Mouse (Mus musculus) MEL (cell line): ENCODE measurements around the gene Il4ra.

ENCODE experiments used
- CTCF ChIP-seq, 3 experiments: IDR thresholded peaks in 2 of 3; conservative IDR thresholded peaks in 1 of 3; 2 replicates each; pipeline ENCODE4 v1.5.1; 2011 to 2012; ENCODE audit warnings: low read length in 3 of 3, low read depth in 2 of 3, mild to moderate bottlenecking in 2 of 3, improper control_type of control experiment in 1 of 3, inconsistent platforms in 1 of 3, mixed read lengths in 1 of 3, moderate library complexity in 1 of 3; ENCODE audit not compliant: control insufficient read depth in 1 of 3, insufficient read depth in 1 of 3, poor library complexity in 1 of 3, severe bottlenecking in 1 of 3
- ETS1 ChIP-seq: IDR thresholded peaks from 2 replicates; pipeline ENCODE4 v1.6.1; 2012; ENCODE audit warnings: low read depth, mild to moderate bottlenecking, inconsistent platforms, low read length, improper control_type of control experiment, moderate library complexity
- POLR2A ChIP-seq, 2 experiments: IDR thresholded peaks; 2 replicates each; pipeline ENCODE4 v1.6.1; 2011 to 2012; ENCODE audit warnings: low read length in 2 of 2, mild to moderate bottlenecking in 2 of 2, control low read depth in 1 of 2, improper control_type of control experiment in 1 of 2, low read depth in 1 of 2, moderate library complexity in 1 of 2; ENCODE audit not compliant: control insufficient read depth in 1 of 2, insufficient read depth in 1 of 2, poor library complexity in 1 of 2

DNA sequence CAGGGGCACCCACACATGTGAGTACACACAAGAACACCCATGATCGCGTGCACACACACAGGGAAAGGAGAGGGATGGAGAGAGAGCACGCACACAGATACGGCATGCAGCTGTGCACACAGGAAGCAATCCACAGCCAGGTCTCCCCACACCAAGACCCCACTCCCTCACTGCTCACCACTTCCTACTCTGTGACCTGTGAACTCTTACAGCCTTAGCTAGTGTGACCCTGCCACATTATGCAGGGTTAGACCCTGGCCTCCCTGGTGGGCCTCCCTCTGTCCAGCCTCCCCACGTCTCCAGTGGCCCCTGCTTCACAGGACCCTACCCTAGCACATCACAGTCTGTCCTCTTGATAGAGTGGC is 32.1 kb downstream of the Il4ra start:
- TF ChIP-seq ETS1 (no peak), CTCF (IDR thresholded peaks at IDR 0.05 in 2 of 3, conservative IDR thresholded peaks at IDR 0.05 in 1 of 3; ENCODE audit: control insufficient read depth in 1 of 3, insufficient read depth in 1 of 3, low read depth in 2 of 3, low read length in 3 of 3, poor library complexity in 1 of 3, severe bottlenecking in 1 of 3) (no peak), POLR2A (IDR thresholded peaks at IDR 0.05; ENCODE audit: control insufficient read depth in 1 of 2, insufficient read depth in 1 of 2, low read depth in 1 of 2, low read length in 2 of 2, poor library complexity in 1 of 2) (no peak)
